Comparison of ENCODE assay signal across 8 mouse cellular contexts in genomic region chr19:46056947-46057607, GRCm38 (mm10). TPM values are rescaled to one million over a fixed set of nuclear protein-coding genes. Genes with fewer than 3 reads are reported as not detected.
DNase-seq lines count a peak whose midpoint lies in the region; ATAC-seq lines count a peak whose summit lies in the region.

No protein-coding gene starts in this region.

- WGBS in embryonic facial prominence, embryonic 11.5 days, result under 1% methylated on average over 30 of the region's 42 CpGs
- under 1% methylated on average over 30 of the region's 42 CpGs for WGBS in liver, embryonic 11.5 days
- WGBS in stomach, embryonic 14.5 days, result 1% methylated on average over 36 of the region's 42 CpGs

- peak; percentile 74 for ATAC-seq in embryonic facial prominence, embryonic 11.5 days (replicated peaks; ENCODE audit: insufficient number of reproducible peaks, low FRiP score, low TSS enrichment, low read depth)
- peak; percentile 77 for ATAC-seq in liver, embryonic 11.5 days (replicated peaks; ENCODE audit: low FRiP score)
- peak; percentile 86 for ATAC-seq in stomach, embryonic 14.5 days (ENCODE audit: insufficient number of reproducible peaks, insufficient read depth, low FRiP score, low read depth)

- no peaks in the 10 kb centered on the region for H3K27me3 ChIP-seq in embryonic facial prominence, embryonic 11.5 days (ENCODE audit: control insufficient read depth, insufficient read depth, low read length)
- no peaks in the 10 kb centered on the region for H3K27me3 ChIP-seq in liver, embryonic 11.5 days (replicated peaks; ENCODE audit: control insufficient read depth, insufficient read depth, low read length)
- H3K27me3 ChIP-seq in stomach, embryonic 14.5 days (ENCODE audit: control insufficient read depth, insufficient read depth, low read length), result no peaks in the 10 kb centered on the region

- peak overlapping the region; percentile 93 for H3K4me3 ChIP-seq in embryonic facial prominence, embryonic 11.5 days (ENCODE audit: low read depth, low read length)
- H3K4me3 ChIP-seq in liver, embryonic 11.5 days (ENCODE audit: low read depth, low read length), result peak overlapping the region; percentile 98
- H3K4me3 ChIP-seq in stomach, embryonic 14.5 days (ENCODE audit: low read depth, low read length), result peak overlapping the region; percentile 94

- H3K4me1 ChIP-seq in embryonic facial prominence, embryonic 11.5 days (ENCODE audit: control insufficient read depth, insufficient read depth, low read length), result 0 out of 2 replicates have a peak, but pooled peaks cover 5% of the 10 kb centered on the region
- peaks cover 33% of the 10 kb centered on the region for H3K4me1 ChIP-seq in liver, embryonic 11.5 days (replicated peaks; ENCODE audit: control insufficient read depth, insufficient read depth, low read length)
- H3K4me1 ChIP-seq in stomach, embryonic 14.5 days (ENCODE audit: control insufficient read depth, insufficient read depth, low read length), result peaks cover 10% of the 10 kb centered on the region

- peak overlapping the region; percentile 75 for H3K4me2 ChIP-seq in embryonic facial prominence, embryonic 11.5 days (ENCODE audit: low read depth, low read length)
- H3K4me2 ChIP-seq in liver, embryonic 11.5 days, result peak overlapping the region; percentile 72
- peak overlapping the region; percentile 74 for H3K4me2 ChIP-seq in stomach, embryonic 14.5 days (replicated peaks; ENCODE audit: low read depth, low read length)

- H3K9me3 ChIP-seq in embryonic facial prominence, embryonic 11.5 days (replicated peaks; ENCODE audit: control insufficient read depth, low read length), result no peaks in the 10 kb centered on the region
- no peaks in the 10 kb centered on the region for H3K9me3 ChIP-seq in liver, embryonic 11.5 days (ENCODE audit: control insufficient read depth, low read length)
- H3K9me3 ChIP-seq in stomach, embryonic 14.5 days (ENCODE audit: control insufficient read depth, low read depth, low read length), result no peaks in the 10 kb centered on the region

- peak overlapping the region; percentile 86 for H3K9ac ChIP-seq in embryonic facial prominence, embryonic 11.5 days (replicated peaks; ENCODE audit: low read length)
- H3K9ac ChIP-seq in liver, embryonic 11.5 days (ENCODE audit: low read depth, low read length), result peak overlapping the region; percentile 95
- H3K9ac ChIP-seq in stomach, embryonic 14.5 days (replicated peaks; ENCODE audit: low read depth, low read length), result peak overlapping the region; percentile 90

- peak; percentile 88 for DNase-seq in 3134 (ENCODE audit: extremely low read depth, insufficient read length, low spot score)
- peak; percentile 92 for DNase-seq in adrenal gland, postnatal 14 days
- peak; percentile 86 for DNase-seq in embryonic facial prominence, embryonic 11.5 days (ENCODE audit: low spot score)
- DNase-seq in heart, adult 8-10 months (ENCODE audit: low spot score), result peak; percentile 77
- peak; percentile 85 for DNase-seq in kidney, adult 9 months
- DNase-seq in liver, embryonic 11.5 days (ENCODE audit: low spot score), result peak; percentile 92
- DNase-seq in monocyte, adult 2 months (ENCODE audit: low read depth in 1 of 2, low spot score in 2 of 2), result peak; percentile 56 to 63

- no peaks in the 10 kb centered on the region for H3K36me3 ChIP-seq in embryonic facial prominence, embryonic 11.5 days (replicated peaks; ENCODE audit: control insufficient read depth, insufficient read depth, low read depth, low read length)
- H3K36me3 ChIP-seq in liver, embryonic 11.5 days (ENCODE audit: control insufficient read depth, insufficient read depth, low read length), result peaks cover 8% of the 10 kb centered on the region
- H3K36me3 ChIP-seq in stomach, embryonic 14.5 days (ENCODE audit: control insufficient read depth, insufficient read depth, low read length), result peaks cover 9% of the 10 kb centered on the region

- peak overlapping the region; percentile 92 for H3K27ac ChIP-seq in embryonic facial prominence, embryonic 11.5 days (replicated peaks; ENCODE audit: low read depth, low read length)
- peak overlapping the region; percentile 96 for H3K27ac ChIP-seq in liver, embryonic 11.5 days (ENCODE audit: low read depth, low read length)
- H3K27ac ChIP-seq in stomach, embryonic 14.5 days (ENCODE audit: low read length), result peak overlapping the region; percentile 97

RNA-seq across cellular contexts. Expression of gene Ldb1, which starts 12.1 kb away (rescaled TPM):
- total RNA-seq in adrenal gland, postnatal 14 days (2021), result 63.1 and 82.7 TPM in 2 replicates
- 80.7 and 84.4 TPM in 2 replicates for polyA plus RNA-seq in embryonic facial prominence, embryonic 11.5 days (2014; fragmentation: Nextera tagmentation; extraction: Ambion mirVana)
- 10 to 100 TPM; 37.1 to 51.0 (median 42.0) TPM for total RNA-seq in heart, adult 8-10 months (2022)
- polyA plus RNA-seq in liver, embryonic 11.5 days (2014; fragmentation: Nextera tagmentation; extraction: Ambion mirVana), result 67.5 and 78.9 TPM in 2 replicates
- polyA plus RNA-seq in stomach, embryonic 14.5 days (2014; fragmentation: Nextera tagmentation; extraction: Ambion mirVana), result 75.9 and 78.9 TPM in 2 replicates

RNA-seq across cellular contexts. Expression of gene Pprc1, which starts 12.4 kb away (rescaled TPM):
- total RNA-seq in adrenal gland, postnatal 14 days (2021), result 32.9 and 33.8 TPM in 2 replicates
- 46.7 and 57.0 TPM in 2 replicates for polyA plus RNA-seq in embryonic facial prominence, embryonic 11.5 days (2014; fragmentation: Nextera tagmentation; extraction: Ambion mirVana)
- total RNA-seq in heart, adult 8-10 months (2022), result 10 to 100 TPM; 12.3 to 17.0 (median 13.8) TPM
- 73.2 and 77.2 TPM in 2 replicates for polyA plus RNA-seq in liver, embryonic 11.5 days (2014; fragmentation: Nextera tagmentation; extraction: Ambion mirVana)
- 45.9 and 49.4 TPM in 2 replicates for polyA plus RNA-seq in stomach, embryonic 14.5 days (2014; fragmentation: Nextera tagmentation; extraction: Ambion mirVana)

RNA-seq across cellular contexts. Expression of gene Nolc1, which starts 18.6 kb away (rescaled TPM):
- total RNA-seq in adrenal gland, postnatal 14 days (2021), result 59.2 and 62.9 TPM in 2 replicates
- 114 and 132 TPM in 2 replicates for polyA plus RNA-seq in embryonic facial prominence, embryonic 11.5 days (2014; fragmentation: Nextera tagmentation; extraction: Ambion mirVana)
- 10 to 100 TPM; 18.4 to 19.6 (median 18.7) TPM for total RNA-seq in heart, adult 8-10 months (2022)
- 211 TPM in 2 replicates for polyA plus RNA-seq in liver, embryonic 11.5 days (2014; fragmentation: Nextera tagmentation; extraction: Ambion mirVana)
- polyA plus RNA-seq in stomach, embryonic 14.5 days (2014; fragmentation: Nextera tagmentation; extraction: Ambion mirVana), result 79.7 and 92.8 TPM in 2 replicates

RNA-seq across cellular contexts. Expression of gene Hps6, which starts 53.8 kb away (rescaled TPM):
- 10.7 and 11.3 TPM in 2 replicates for total RNA-seq in adrenal gland, postnatal 14 days (2021)
- 1.9 and 2.4 TPM in 2 replicates for polyA plus RNA-seq in embryonic facial prominence, embryonic 11.5 days (2014; fragmentation: Nextera tagmentation; extraction: Ambion mirVana)
- 1 to 10 TPM; 5.3 to 6.7 (median 6.1) TPM for total RNA-seq in heart, adult 8-10 months (2022)
- 4.9 and 5.4 TPM in 2 replicates for polyA plus RNA-seq in liver, embryonic 11.5 days (2014; fragmentation: Nextera tagmentation; extraction: Ambion mirVana)
- 4.1 and 4.2 TPM in 2 replicates for polyA plus RNA-seq in stomach, embryonic 14.5 days (2014; fragmentation: Nextera tagmentation; extraction: Ambion mirVana)

RNA-seq across cellular contexts. Expression of gene Armh3, which starts 58.8 kb away (rescaled TPM):
- 15.3 and 17.0 TPM in 2 replicates for total RNA-seq in adrenal gland, postnatal 14 days (2021)
- polyA plus RNA-seq in embryonic facial prominence, embryonic 11.5 days (2014; fragmentation: Nextera tagmentation; extraction: Ambion mirVana), result 13.9 and 15.9 TPM in 2 replicates
- total RNA-seq in heart, adult 8-10 months (2022), result 10 to 100 TPM; 14.8 to 19.0 (median 16.0) TPM
- 9.2 and 12.2 TPM in 2 replicates for polyA plus RNA-seq in liver, embryonic 11.5 days (2014; fragmentation: Nextera tagmentation; extraction: Ambion mirVana)
- polyA plus RNA-seq in stomach, embryonic 14.5 days (2014; fragmentation: Nextera tagmentation; extraction: Ambion mirVana), result 18.5 and 21.0 TPM in 2 replicates

Comparison
In these comparisons a context has a peak if more than half of its experiments do, and no peak if none do; other contexts are left out.
1. Peak in every context shown above with its lines: DNase-seq, ATAC-seq, H3K4me3 ChIP-seq and H3K27ac ChIP-seq.